Mouse (Mus musculus) small intestine, adult 2 months (tissue): ENCODE measurements around the gene Lamp1. TPM values are rescaled to one million over a fixed set of nuclear protein-coding genes. Genes with fewer than 3 reads are reported as not detected.

Experiments used
- H3K27ac ChIP-seq: fragments of 200-500 bp; 2 replicates; pipeline ENCODE4 v1.5.1; 2012; ENCODE audit warnings: low read depth, low read length, control low read depth, inconsistent platforms; ENCODE audit not compliant: insufficient read depth
- H3K27me3 ChIP-seq: fragments of 200-500 bp; 2 replicates; pipeline ENCODE4 v1.6.1; 2012; ENCODE audit warnings: mild to moderate bottlenecking, moderate library complexity, low read length, inconsistent platforms; ENCODE audit not compliant: control insufficient read depth, insufficient read depth
- H3K36me3 ChIP-seq: fragments of 200-500 bp; 2 replicates; pipeline ENCODE4 v1.6.1; 2012; ENCODE audit warnings: mild to moderate bottlenecking, low read length, control low read depth, inconsistent platforms; ENCODE audit not compliant: control insufficient read depth, insufficient read depth
- H3K4me1 ChIP-seq: fragments of 200-500 bp; 2 replicates; pipeline ENCODE4 v1.6.1; 2012; ENCODE audit warnings: low read length, inconsistent platforms, mixed read lengths; ENCODE audit not compliant: control insufficient read depth, insufficient read depth, insufficient read length
- H3K4me3 ChIP-seq: fragments of 200-500 bp; 2 replicates; pipeline ENCODE4 v1.5.1; 2012; ENCODE audit warnings: low read depth, mild to moderate bottlenecking, control low read depth, inconsistent platforms, low read length, moderate library complexity
- CTCF ChIP-seq: fragments of 200-500 bp; IDR thresholded peaks from 2 replicates; pipeline ENCODE4 v1.5.1; 2012; ENCODE audit warnings: low read depth, mild to moderate bottlenecking, control low read depth, inconsistent platforms, low read length, moderate library complexity, mixed read lengths; ENCODE audit not compliant: insufficient replicate concordance, insufficient read length; ENCODE audit errors: extremely low read depth
- POLR2A ChIP-seq: fragments of 200-500 bp; IDR thresholded peaks from 2 replicates; pipeline ENCODE4 v1.6.1; 2012; ENCODE audit warnings: low read depth, mild to moderate bottlenecking, control low read depth, inconsistent platforms, low read length, moderate library complexity
- WGBS: fragments of 180-500 bp; shearing (Covaris S2); methylation state at CpG from one replicate; pipeline ENCODE4 v1.1.7; 2018; 5-methylcytosine and 5-hydroxymethylcytosine counted together
- polyA plus RNA-seq: library from polyadenylated mRNA; depleted of rRNA; stranded (reverse); fragments of >200 nt; gene quantifications from 2 replicates; pipeline ENCODE4 v1.2.3, GENCODE M21; 2012

Gene Lamp1
- polyA plus RNA-seq, 1 experiment: 658 TPM

- Histone ChIP-seq H3K4me1 (no peaks in the 10 kb centered on the region), H3K36me3 (peaks cover 14% of the 10 kb centered on the region), H3K27me3 (no peaks in the 10 kb centered on the region), H3K4me3 (no peak overlapping the region), H3K27ac (no peak overlapping the region)
- WGBS: 96% methylated on average over 2 of the region's 2 CpGs
- TF ChIP-seq POLR2A (no peak), CTCF (no peak)
Measured at GRCm38 (mm10) chr8:13150929-13151328, 8.0 kb upstream of the Lamp1 start.

- Histone ChIP-seq H3K27me3 (no peaks in the 10 kb centered on the region), H3K36me3 (0 out of 2 replicates have a peak, but pooled peaks cover under 1% of the 10 kb centered on the region), H3K4me1 (peaks cover 3% of the 10 kb centered on the region), H3K27ac (no peak overlapping the region), H3K4me3 (no peak overlapping the region)
- 76% methylated on average over 9 of the region's 9 CpGs for WGBS
- TF ChIP-seq POLR2A (no peak), CTCF (no peak)
Measured at GRCm38 (mm10) chr8:13154099-13154498, 4.9 kb upstream of the Lamp1 start.

- H3K27ac ChIP-seq: no peak overlapping the region
- 64% methylated on average over 9 of the region's 9 CpGs for WGBS
- no peak for TF ChIP-seq CTCF
- TF ChIP-seq POLR2A: no peak
Measured at GRCm38 (mm10) chr8:13155358-13155757, 3.6 kb upstream of the Lamp1 start.

GRCm38 (mm10) chr8:13156327-13157097 is 2.4 kb upstream of the Lamp1 start:
- no peaks in the 10 kb centered on the region for H3K27me3 ChIP-seq
- WGBS: 68% methylated on average over 12 of the region's 12 CpGs
- H3K36me3 ChIP-seq: no peaks in the 10 kb centered on the region
- no peak overlapping the region for H3K27ac ChIP-seq
- peaks cover 5% of the 10 kb centered on the region for H3K4me1 ChIP-seq
- TF ChIP-seq POLR2A (no peak), CTCF (no peak)
- no peak overlapping the region for H3K4me3 ChIP-seq

More at GRCm38 (mm10) chr8:13155358-13155757, 3.6 kb upstream of the Lamp1 start:
- no peaks in the 10 kb centered on the region for H3K27me3 ChIP-seq
- peaks cover 3% of the 10 kb centered on the region for H3K4me1 ChIP-seq
- no peak overlapping the region for H3K4me3 ChIP-seq
- no peaks in the 10 kb centered on the region for H3K36me3 ChIP-seq

- TF ChIP-seq POLR2A: no peak
- no peak for TF ChIP-seq CTCF
- H3K36me3 ChIP-seq: no peaks in the 10 kb centered on the region
- no peaks in the 10 kb centered on the region for H3K27me3 ChIP-seq
- H3K4me3 ChIP-seq: peak overlapping the region; percentile 96
- H3K27ac ChIP-seq: peak overlapping the region; percentile 72
- WGBS: 1% methylated on average over 45 of the region's 49 CpGs
- peaks cover 17% of the 10 kb centered on the region for H3K4me1 ChIP-seq
Measured at GRCm38 (mm10) chr8:13159377-13159881, 468 bp downstream of the Lamp1 start.

- Histone ChIP-seq H3K4me1 (peaks cover 17% of the 10 kb centered on the region), H3K27ac (0 out of 2 replicates have a peak overlapping the region, but pooled peaks have one; percentile 33), H3K4me3 (no peak overlapping the region), H3K27me3 (no peaks in the 10 kb centered on the region), H3K36me3 (no peaks in the 10 kb centered on the region)
- TF ChIP-seq POLR2A (no peak), CTCF (no peak)
- 37% methylated on average over 3 of the region's 3 CpGs for WGBS
Measured at GRCm38 (mm10) chr8:13160691-13161090, 1.7 kb downstream of the Lamp1 start.

GRCm38 (mm10) chr8:13162098-13162497 is 3.1 kb downstream of the Lamp1 start:
- WGBS: 21% methylated on average over 6 of the region's 6 CpGs
- TF ChIP-seq POLR2A (no peak), CTCF (no peak)
- H3K4me1 ChIP-seq: peaks cover 17% of the 10 kb centered on the region
- H3K27me3 ChIP-seq: no peaks in the 10 kb centered on the region
- peak overlapping the region; percentile 30 for H3K4me3 ChIP-seq
- H3K36me3 ChIP-seq: peaks cover 8% of the 10 kb centered on the region; the same call in 1 of the 2 replicates
- H3K27ac ChIP-seq: no peak overlapping the region; the same call in 1 of the 2 replicates

GRCm38 (mm10) chr8:13163563-13163962 is 4.6 kb downstream of the Lamp1 start:
- Histone ChIP-seq H3K27ac (no peak overlapping the region), H3K27me3 (no peaks in the 10 kb centered on the region), H3K4me1 (peaks cover 15% of the 10 kb centered on the region; the same call in 1 of the 2 replicates), H3K4me3 (no peak overlapping the region), H3K36me3 (peaks cover 21% of the 10 kb centered on the region)
- TF ChIP-seq CTCF: no peak
- no peak for TF ChIP-seq POLR2A
- 20% methylated on average over 1 of the region's 1 CpGs for WGBS
